In the genomic region with DNA sequence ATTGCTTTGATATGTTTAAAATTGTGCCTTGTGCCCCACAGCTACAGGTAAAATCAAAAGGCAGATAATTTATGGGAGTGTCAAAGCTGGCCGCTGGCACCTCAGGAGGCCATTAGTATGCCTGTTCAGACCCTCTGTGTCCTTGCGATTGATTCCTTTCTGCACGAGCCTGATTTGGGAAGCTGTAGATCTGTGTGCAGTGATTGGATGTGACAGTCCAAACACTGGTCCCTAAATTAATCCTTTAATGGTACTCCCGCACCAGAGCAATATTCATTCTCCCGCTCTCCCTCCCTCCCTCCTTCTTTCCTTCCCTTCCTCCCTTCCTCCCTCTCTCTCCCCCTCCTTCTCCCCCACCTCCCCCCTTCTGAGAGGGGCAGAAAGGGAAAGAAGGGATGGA, we compare ENCODE assay signal across 23 mouse cellular contexts. TPM values are rescaled to one million over a fixed set of nuclear protein-coding genes. Genes with fewer than 3 reads are reported as not detected.
DNase-seq lines count a peak whose midpoint lies in the region; ATAC-seq and TF ChIP-seq lines count a peak whose summit lies in the region.
"Had no signal": no experiment of that assay in that cellular context is flagged by ENCODE, and none has a peak within 500 bp of the region (broad histone marks: within the 10 kb centered on the region; RNA-seq: fewer than 3 reads in every experiment).

No protein-coding gene starts in this region.

- H3K4me1 ChIP-seq in forebrain, postnatal 0 days (ENCODE audit: insufficient read depth): peaks cover 10% of the 10 kb centered on the region
- peaks cover 17% of the 10 kb centered on the region for H3K4me1 ChIP-seq in forebrain, embryonic 10.5 days
- peaks cover 5% of the 10 kb centered on the region for H3K4me1 ChIP-seq in midbrain, embryonic 11.5 days (ENCODE audit: control insufficient read depth, insufficient read depth, low read length)
- H3K4me1 ChIP-seq in midbrain, embryonic 10.5 days: peaks cover 30% of the 10 kb centered on the region
- H3K4me1 ChIP-seq in midbrain, embryonic 13.5 days (replicated peaks): peaks cover 50% of the 10 kb centered on the region
- peaks cover 13% of the 10 kb centered on the region for H3K4me1 ChIP-seq in heart, embryonic 11.5 days (ENCODE audit: control insufficient read depth, insufficient read depth, low read length)

- WGBS in forebrain, postnatal 0 days: 19% methylated on average over 5 of the region's 5 CpGs
- WGBS in forebrain, embryonic 10.5 days: 45% methylated on average over 5 of the region's 5 CpGs
- 31% methylated on average over 5 of the region's 5 CpGs for WGBS in midbrain, embryonic 11.5 days
- WGBS in midbrain, embryonic 10.5 days: 39% methylated on average over 5 of the region's 5 CpGs
- 14% methylated on average over 5 of the region's 5 CpGs for WGBS in midbrain, embryonic 13.5 days
- WGBS in heart, embryonic 11.5 days (ENCODE audit: insufficient replicate concordance): 38% methylated on average over 5 of the region's 5 CpGs

- no peak for TF ChIP-seq CTCF in forebrain, postnatal 0 days (IDR thresholded peaks at IDR 0.05; ENCODE audit: low read depth)

- H3K36me3 ChIP-seq in forebrain, postnatal 0 days (ENCODE audit: insufficient read depth): no peaks in the 10 kb centered on the region
- H3K36me3 ChIP-seq in forebrain, embryonic 10.5 days (replicated peaks): peaks cover 17% of the 10 kb centered on the region
- H3K36me3 ChIP-seq in midbrain, embryonic 11.5 days (ENCODE audit: control insufficient read depth, insufficient read depth, low read length): no peaks in the 10 kb centered on the region
- peaks cover 24% of the 10 kb centered on the region for H3K36me3 ChIP-seq in midbrain, embryonic 10.5 days
- peaks cover 5% of the 10 kb centered on the region; the same call in 1 of the 2 replicates for H3K36me3 ChIP-seq in midbrain, embryonic 13.5 days
- H3K36me3 ChIP-seq in heart, embryonic 11.5 days (ENCODE audit: control insufficient read depth, insufficient read depth, low read length): no peaks in the 10 kb centered on the region

- H3K9ac ChIP-seq in forebrain, postnatal 0 days: no peak overlapping the region
- no peak overlapping the region for H3K9ac ChIP-seq in midbrain, embryonic 11.5 days (ENCODE audit: low read length)
- H3K9ac ChIP-seq in midbrain, embryonic 13.5 days (replicated peaks): no peak overlapping the region
- H3K9ac ChIP-seq in heart, embryonic 11.5 days (ENCODE audit: low read depth, low read length): no peak overlapping the region
- H3K9ac ChIP-seq: heart, embryonic 12.5 days; liver, embryonic 12.5 days had no signal

- no peak for DNase-seq in forebrain, postnatal 0 days
- no peak for DNase-seq in forebrain, embryonic 10.5 days (ENCODE audit: extremely low spot score, low spot score)
- no peak for DNase-seq in midbrain, embryonic 11.5 days (ENCODE audit: low spot score, missing footprints)
- no peak for DNase-seq in midbrain, embryonic 10.5 days (ENCODE audit: low spot score)
- peak; percentile 52 for DNase-seq in retina, postnatal 1 day
- no peak for DNase-seq in gastrocnemius, postnatal 4 days (ENCODE audit: low spot score in 2 of 2)
- DNase-seq: adrenal gland, adult 8-10 months; cerebellum, adult 2 months; cerebellum, postnatal 25 days; embryo, embryonic 11 days; heart, postnatal 10 days; kidney, adult 18-20 months; kidney, postnatal 4 days; left cerebral cortex, postnatal 4 days; lung, adult 18-20 months; lung, postnatal 10 days; right cerebral cortex, postnatal 14 days had no signal

- no peak overlapping the region for H3K4me2 ChIP-seq in forebrain, postnatal 0 days (ENCODE audit: low read depth)
- no peak overlapping the region for H3K4me2 ChIP-seq in midbrain, embryonic 11.5 days
- 0 out of 2 replicates have a peak overlapping the region, but pooled peaks have one; percentile 13 for H3K4me2 ChIP-seq in midbrain, embryonic 13.5 days (replicated peaks)
- H3K4me2 ChIP-seq in heart, embryonic 11.5 days: no peak overlapping the region
- H3K4me2 ChIP-seq: heart, embryonic 12.5 days; liver, embryonic 12.5 days had no signal

- H3K9me3 ChIP-seq in forebrain, postnatal 0 days (ENCODE audit: low read length): no peaks in the 10 kb centered on the region
- H3K9me3 ChIP-seq in forebrain, embryonic 10.5 days: no peaks in the 10 kb centered on the region
- no peaks in the 10 kb centered on the region for H3K9me3 ChIP-seq in midbrain, embryonic 11.5 days (ENCODE audit: control insufficient read depth, low read length)
- H3K9me3 ChIP-seq in midbrain, embryonic 10.5 days (replicated peaks): no peaks in the 10 kb centered on the region
- H3K9me3 ChIP-seq in midbrain, embryonic 13.5 days: no peaks in the 10 kb centered on the region
- no peaks in the 10 kb centered on the region for H3K9me3 ChIP-seq in heart, embryonic 11.5 days (replicated peaks; ENCODE audit: control insufficient read depth, low read length)
- H3K9me3 ChIP-seq: heart, embryonic 12.5 days; liver, embryonic 12.5 days had no signal

- ATAC-seq in forebrain, postnatal 0 days: no peak
- ATAC-seq in midbrain, embryonic 11.5 days (ENCODE audit: low FRiP score): 0 out of 2 replicates have a peak, but pooled peaks have one; percentile 52
- peak; percentile 78; the same call in 1 of the 2 replicates for ATAC-seq in midbrain, embryonic 13.5 days
- ATAC-seq in heart, embryonic 11.5 days (replicated peaks; ENCODE audit: insufficient number of reproducible peaks, low FRiP score, low TSS enrichment): no peak
- ATAC-seq: liver, embryonic 12.5 days had no signal

- 0 out of 2 replicates have a peak overlapping the region, but pooled peaks have one; percentile 45 for H3K27ac ChIP-seq in forebrain, postnatal 0 days (ENCODE audit: low read depth, low read length)
- H3K27ac ChIP-seq in forebrain, embryonic 10.5 days: no peak overlapping the region
- H3K27ac ChIP-seq in midbrain, embryonic 11.5 days (ENCODE audit: low read depth, low read length): no peak overlapping the region
- H3K27ac ChIP-seq in midbrain, embryonic 10.5 days (replicated peaks): no peak overlapping the region
- peak overlapping the region; percentile 26 for H3K27ac ChIP-seq in midbrain, embryonic 13.5 days
- H3K27ac ChIP-seq in heart, embryonic 11.5 days (ENCODE audit: low read depth, low read length): no peak overlapping the region
- H3K27ac ChIP-seq: left cerebral cortex, adult 2 months; liver, embryonic 12.5 days had no signal

- H3K27me3 ChIP-seq in forebrain, postnatal 0 days (ENCODE audit: insufficient read depth, low read length): no peaks in the 10 kb centered on the region
- H3K27me3 ChIP-seq in forebrain, embryonic 10.5 days (ENCODE audit: poor library complexity, severe bottlenecking): no peaks in the 10 kb centered on the region
- no peaks in the 10 kb centered on the region for H3K27me3 ChIP-seq in midbrain, embryonic 11.5 days (ENCODE audit: control insufficient read depth, insufficient read depth, low read length)
- H3K27me3 ChIP-seq in midbrain, embryonic 10.5 days (ENCODE audit: low read depth, poor library complexity, severe bottlenecking): no peaks in the 10 kb centered on the region
- no peaks in the 10 kb centered on the region for H3K27me3 ChIP-seq in midbrain, embryonic 13.5 days
- H3K27me3 ChIP-seq in heart, embryonic 11.5 days (ENCODE audit: control insufficient read depth, insufficient read depth, low read length): no peaks in the 10 kb centered on the region
- H3K27me3 ChIP-seq: CH12.LX; heart, embryonic 12.5 days; liver, embryonic 12.5 days had no signal

- H3K4me3 ChIP-seq in forebrain, postnatal 0 days (ENCODE audit: low read depth, low read length): no peak overlapping the region
- no peak overlapping the region for H3K4me3 ChIP-seq in forebrain, embryonic 10.5 days
- no peak overlapping the region for H3K4me3 ChIP-seq in midbrain, embryonic 11.5 days (ENCODE audit: low read depth, low read length)
- H3K4me3 ChIP-seq in midbrain, embryonic 10.5 days: no peak overlapping the region
- H3K4me3 ChIP-seq in midbrain, embryonic 13.5 days (replicated peaks): no peak overlapping the region
- no peak overlapping the region for H3K4me3 ChIP-seq in heart, embryonic 11.5 days (ENCODE audit: low read depth, low read length)
- H3K4me3 ChIP-seq: heart, embryonic 12.5 days; left cerebral cortex, adult 2 months; liver, embryonic 12.5 days had no signal

RNA-seq across cellular contexts. Expression of gene Eri3, which starts 6.2 kb away (rescaled TPM):
- total RNA-seq in forebrain, postnatal 0 days (2014; rRNA removed): 269 and 276 TPM in 2 replicates
- polyA plus RNA-seq in forebrain, postnatal 0 days (2015; fragmentation: Nextera tagmentation; extraction: Ambion mirVana): 379 and 380 TPM in 2 replicates
- 116 and 120 TPM in 2 replicates for polyA plus RNA-seq in forebrain, embryonic 10.5 days (2016; fragmentation: Nextera tagmentation; extraction: Ambion mirVana)
- polyA plus RNA-seq in midbrain, embryonic 11.5 days (2014; fragmentation: Nextera tagmentation; extraction: Ambion mirVana): 121 and 132 TPM in 2 replicates
- 111 and 139 TPM in 2 replicates for polyA plus RNA-seq in midbrain, embryonic 10.5 days (2016; fragmentation: Nextera tagmentation; extraction: Ambion mirVana)
- polyA plus RNA-seq in midbrain, embryonic 13.5 days (2015; fragmentation: Nextera tagmentation; extraction: Ambion mirVana): 190 and 195 TPM in 2 replicates
- total RNA-seq in gastrocnemius, postnatal 4 days (2021): 100 to 1,000 TPM in 1 of 2 experiments, 10 to 100 TPM in 1; 98.8 to 101 TPM
- polyA plus RNA-seq in heart, embryonic 11.5 days (2014; fragmentation: Nextera tagmentation; extraction: Ambion mirVana): 98.9 and 102 TPM in 2 replicates

RNA-seq across cellular contexts. Expression of gene Rnf220, which starts 59.5 kb away (rescaled TPM):
- total RNA-seq in forebrain, postnatal 0 days (2014; rRNA removed): 160 and 185 TPM in 2 replicates
- 123 and 140 TPM in 2 replicates for polyA plus RNA-seq in forebrain, postnatal 0 days (2015; fragmentation: Nextera tagmentation; extraction: Ambion mirVana)
- polyA plus RNA-seq in forebrain, embryonic 10.5 days (2016; fragmentation: Nextera tagmentation; extraction: Ambion mirVana): 94.3 and 98.2 TPM in 2 replicates
- 54.6 and 63.3 TPM in 2 replicates for polyA plus RNA-seq in midbrain, embryonic 11.5 days (2014; fragmentation: Nextera tagmentation; extraction: Ambion mirVana)
- polyA plus RNA-seq in midbrain, embryonic 10.5 days (2016; fragmentation: Nextera tagmentation; extraction: Ambion mirVana): 102 and 111 TPM in 2 replicates
- polyA plus RNA-seq in midbrain, embryonic 13.5 days (2015; fragmentation: Nextera tagmentation; extraction: Ambion mirVana): 124 and 134 TPM in 2 replicates
- total RNA-seq in gastrocnemius, postnatal 4 days (2021): 10 to 100 TPM; 65.9 to 69.9 TPM
- 32.4 and 35.4 TPM in 2 replicates for polyA plus RNA-seq in heart, embryonic 11.5 days (2014; fragmentation: Nextera tagmentation; extraction: Ambion mirVana)

Comparison
In these comparisons a context has a peak if more than half of its experiments do, and no peak if none do; other contexts are left out.
1. H3K27ac ChIP-seq: peak in forebrain, postnatal 0 days (single experiment) and midbrain, embryonic 13.5 days (single experiment); none in forebrain, embryonic 10.5 days (single experiment), midbrain, embryonic 11.5 days (single experiment), midbrain, embryonic 10.5 days (single experiment) and heart, embryonic 11.5 days (single experiment).
2. ATAC-seq: peak in midbrain, embryonic 11.5 days (single experiment) and midbrain, embryonic 13.5 days (single experiment); none in forebrain, postnatal 0 days (single experiment) and heart, embryonic 11.5 days (single experiment).